Comparison of ENCODE assay signal across 18 mouse cellular contexts in the genomic region with DNA sequence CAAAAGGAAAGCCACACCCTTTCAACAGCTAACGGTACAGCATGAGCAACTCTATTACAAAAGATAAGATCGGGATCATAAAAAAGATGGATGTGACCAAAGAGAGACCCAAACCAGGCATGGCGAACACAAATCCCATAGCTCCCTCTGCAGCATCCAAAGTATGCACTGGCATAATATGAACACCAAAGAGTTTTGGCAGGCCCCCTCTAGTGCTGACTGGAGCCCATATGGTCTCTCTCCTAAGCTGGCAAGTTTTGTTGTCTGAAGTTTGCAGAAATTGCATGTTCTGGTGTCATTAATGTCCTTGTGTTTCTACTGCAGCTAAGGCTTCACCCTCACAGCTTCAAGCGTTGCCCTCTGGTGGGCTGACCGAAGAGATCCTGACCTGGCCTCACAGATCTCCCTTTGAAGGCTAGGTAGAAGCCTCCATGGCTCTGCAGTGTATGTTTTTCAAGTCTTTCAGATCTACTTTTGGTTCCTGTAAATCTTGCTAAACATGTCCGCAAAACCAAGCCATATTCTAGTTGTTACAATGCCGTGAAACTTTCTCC.
DNase-seq lines count a peak whose midpoint lies in the region; ATAC-seq and TF ChIP-seq lines count a peak whose summit lies in the region.
"Had no signal": no experiment of that assay in that cellular context is flagged by ENCODE, and none has a peak within 500 bp of the region (broad histone marks: within the 10 kb centered on the region; RNA-seq: fewer than 3 reads in every experiment).

No protein-coding gene starts in this region.

- H3K27ac ChIP-seq in forebrain, embryonic 14.5 days (ENCODE audit: low read depth, low read length) = no peak overlapping the region
- no peak overlapping the region for H3K27ac ChIP-seq in forebrain, embryonic 11.5 days (ENCODE audit: low read depth, low read length)
- H3K27ac ChIP-seq in kidney, postnatal 0 days = no peak overlapping the region
- H3K27ac ChIP-seq in left cerebral cortex, adult 2 months = no peak overlapping the region
- H3K27ac ChIP-seq: hindbrain, embryonic 10.5 days; limb, embryonic 13.5 days; midbrain, embryonic 10.5 days had no signal

- H3K4me3 ChIP-seq in forebrain, embryonic 14.5 days (ENCODE audit: low read depth, low read length) = no peak overlapping the region
- no peak overlapping the region for H3K4me3 ChIP-seq in forebrain, embryonic 11.5 days (ENCODE audit: low read depth, low read length)
- H3K4me3 ChIP-seq in kidney, postnatal 0 days (replicated peaks; ENCODE audit: low read depth, low read length) = no peak overlapping the region
- no peak overlapping the region for H3K4me3 ChIP-seq in left cerebral cortex, adult 2 months
- H3K4me3 ChIP-seq: heart, embryonic 12.5 days; hindbrain, embryonic 10.5 days; limb, embryonic 13.5 days; midbrain, embryonic 10.5 days had no signal

- no peak overlapping the region for H3K9ac ChIP-seq in forebrain, embryonic 14.5 days (ENCODE audit: low read length)
- H3K9ac ChIP-seq in forebrain, embryonic 11.5 days (ENCODE audit: low read length) = no peak overlapping the region
- no peak overlapping the region for H3K9ac ChIP-seq in kidney, postnatal 0 days (ENCODE audit: low read depth, low read length)
- H3K9ac ChIP-seq: heart, embryonic 12.5 days; limb, embryonic 13.5 days; lung, embryonic 14.5 days had no signal

- ATAC-seq in forebrain, embryonic 14.5 days = no peak
- ATAC-seq in forebrain, embryonic 11.5 days (replicated peaks; ENCODE audit: low FRiP score) = no peak
- no peak for ATAC-seq in kidney, postnatal 0 days (replicated peaks; ENCODE audit: low FRiP score, low read depth)

- no peaks in the 10 kb centered on the region for H3K4me1 ChIP-seq in forebrain, embryonic 14.5 days (ENCODE audit: control insufficient read depth, insufficient read depth, low read length)
- H3K4me1 ChIP-seq in forebrain, embryonic 11.5 days (replicated peaks; ENCODE audit: control insufficient read depth, insufficient read depth, low read length) = no peaks in the 10 kb centered on the region
- no peaks in the 10 kb centered on the region for H3K4me1 ChIP-seq in kidney, postnatal 0 days (replicated peaks; ENCODE audit: insufficient read depth, low read length)
- H3K4me1 ChIP-seq: hindbrain, embryonic 10.5 days; limb, embryonic 13.5 days; midbrain, embryonic 10.5 days had no signal

- intact Hi-C loops in left cerebral cortex, adult 2 months (cut with DNase I) = no loop called here

- peak; percentile 62 for DNase-seq in forebrain, embryonic 14.5 days (ENCODE audit: low spot score)
- DNase-seq in forebrain, embryonic 11.5 days (ENCODE audit: low spot score) = no peak
- DNase-seq in kidney, postnatal 0 days (ENCODE audit: low spot score) = no peak
- no peak for DNase-seq in kidney, postnatal 25 days
- peak; percentile 51 for DNase-seq in adipocyte (ENCODE audit: low spot score)
- peak; percentile 27 to 57 for DNase-seq in layer of hippocampus, postnatal 14 days (ENCODE audit: low spot score in 2 of 2)
- no peak for DNase-seq in left cerebral cortex, adult 2 months (ENCODE audit: extremely low spot score in 1 of 2, low spot score in 2 of 2)
- no peak for DNase-seq in urinary bladder, postnatal 10 days (ENCODE audit: low spot score)
- DNase-seq: adrenal gland, adult 2 months; B cell, adult 2 months; cerebellum, adult 11 months; kidney, adult 11 months; lung, embryonic 14.5 days; spleen, adult 18-20 months had no signal

- H3K9me3 ChIP-seq in forebrain, embryonic 14.5 days (replicated peaks; ENCODE audit: control insufficient read depth, low read length) = no peaks in the 10 kb centered on the region
- H3K9me3 ChIP-seq in forebrain, embryonic 11.5 days (ENCODE audit: control insufficient read depth, low read length) = no peaks in the 10 kb centered on the region
- H3K9me3 ChIP-seq in kidney, postnatal 0 days (replicated peaks; ENCODE audit: low read length) = no peaks in the 10 kb centered on the region
- H3K9me3 ChIP-seq: heart, embryonic 12.5 days; hindbrain, embryonic 10.5 days; limb, embryonic 13.5 days; midbrain, embryonic 10.5 days had no signal

- peak; percentile 42; the same call in 1 of the 2 replicates for TF ChIP-seq CTCF in kidney, postnatal 0 days (IDR thresholded peaks at IDR 0.05; ENCODE audit: low read depth)
- no peak; the same call in 1 of the 2 replicates for TF ChIP-seq CTCF in left cerebral cortex, adult 2 months (IDR thresholded peaks at IDR 0.05)

- no peaks in the 10 kb centered on the region for H3K27me3 ChIP-seq in forebrain, embryonic 14.5 days (replicated peaks; ENCODE audit: control insufficient read depth, insufficient read depth, low read length)
- H3K27me3 ChIP-seq in forebrain, embryonic 11.5 days (ENCODE audit: control insufficient read depth, insufficient read depth, low read length) = no peaks in the 10 kb centered on the region
- H3K27me3 ChIP-seq in kidney, postnatal 0 days (ENCODE audit: insufficient read depth, low read length) = no peaks in the 10 kb centered on the region
- H3K27me3 ChIP-seq: heart, embryonic 12.5 days; limb, embryonic 13.5 days had no signal

- 88% methylated on average over 7 of the region's 7 CpGs for WGBS in forebrain, embryonic 14.5 days
- 90% methylated on average over 7 of the region's 7 CpGs for WGBS in forebrain, embryonic 11.5 days
- 80% methylated on average over 7 of the region's 7 CpGs for WGBS in kidney, postnatal 0 days

- no peak overlapping the region for H3K4me2 ChIP-seq in forebrain, embryonic 14.5 days (ENCODE audit: low read length)
- H3K4me2 ChIP-seq in forebrain, embryonic 11.5 days (ENCODE audit: low read depth, low read length, severe bottlenecking) = no peak overlapping the region
- no peak overlapping the region for H3K4me2 ChIP-seq in kidney, postnatal 0 days (ENCODE audit: low read length)
- H3K4me2 ChIP-seq: heart, embryonic 12.5 days; limb, embryonic 13.5 days; lung, embryonic 14.5 days had no signal

- H3K36me3 ChIP-seq in forebrain, embryonic 14.5 days (ENCODE audit: control insufficient read depth, insufficient read depth, low read length) = no peaks in the 10 kb centered on the region
- H3K36me3 ChIP-seq in forebrain, embryonic 11.5 days (ENCODE audit: control insufficient read depth, insufficient read depth, low read length) = no peaks in the 10 kb centered on the region
- no peaks in the 10 kb centered on the region for H3K36me3 ChIP-seq in kidney, postnatal 0 days (ENCODE audit: insufficient read depth, low read length)
- H3K36me3 ChIP-seq: heart, embryonic 12.5 days; hindbrain, embryonic 10.5 days; limb, embryonic 13.5 days; midbrain, embryonic 10.5 days had no signal

Comparison
In these comparisons a context has a peak if more than half of its experiments do, and no peak if none do; other contexts are left out.
1. DNase-seq: peak in forebrain, embryonic 14.5 days (single experiment), adipocyte (single experiment) and layer of hippocampus, postnatal 14 days (2 of 2); none in forebrain, embryonic 11.5 days (single experiment), kidney, postnatal 0 days (single experiment), kidney, postnatal 25 days (0 of 2), left cerebral cortex, adult 2 months (0 of 2) and urinary bladder, postnatal 10 days (single experiment).